Mouse (Mus musculus) intestine, postnatal 0 days (tissue): ENCODE measurements around the gene Ddx19a. TPM values are rescaled to one million over a fixed set of nuclear protein-coding genes. Genes with fewer than 3 reads are reported as not detected.
"Not testable (repeated sequence)": the region's sequence is repeated elsewhere in the genome, so short reads cannot be mapped to it uniquely, and the experiment has no call there.

Source experiments
- ATAC-seq: fragments of 200-750 bp; cut with Nextera tagmentation; 2 replicates; pipeline ENCODE4 v1.8.0; 2017; ENCODE audit warnings: mild to moderate bottlenecking, moderate TSS enrichment, moderate library complexity
- H3K27ac ChIP-seq: fragments of 300-500 bp; sonication (generic); 2 replicates; pipeline ENCODE4 v1.5.1; 2014; ENCODE audit warnings: mild to moderate bottlenecking, low read depth, low read length, moderate library complexity
- H3K27me3 ChIP-seq: fragments of 300-500 bp; sonication (generic); replicated peaks from 2 replicates; pipeline ENCODE4 v1.6.1; 2014; ENCODE audit warnings: low read length, mixed read lengths; ENCODE audit not compliant: control insufficient read depth, insufficient read depth
- H3K36me3 ChIP-seq: fragments of 300-500 bp; sonication (generic); 2 replicates; pipeline ENCODE4 v1.6.1; 2014; ENCODE audit warnings: mild to moderate bottlenecking, moderate library complexity; ENCODE audit not compliant: control insufficient read depth, insufficient read depth
- H3K4me1 ChIP-seq: fragments of 300-500 bp; sonication (generic); replicated peaks from 2 replicates; pipeline ENCODE4 v1.6.1; 2014; ENCODE audit warnings: antibody characterized with exemption, low read length, mixed read lengths; ENCODE audit not compliant: control insufficient read depth, insufficient read depth
- H3K4me2 ChIP-seq: fragments of 300-500 bp; sonication (generic); replicated peaks from 2 replicates; pipeline ENCODE4 v1.6.1; 2014; ENCODE audit warnings: low read depth, mild to moderate bottlenecking, moderate library complexity
- H3K4me3 ChIP-seq: fragments of 300-500 bp; sonication (generic); 2 replicates; pipeline ENCODE4 v1.5.1; 2014; ENCODE audit warnings: low read depth, low read length
- H3K9ac ChIP-seq: fragments of 300-500 bp; sonication (generic); 2 replicates; pipeline ENCODE4 v1.6.1; 2014; ENCODE audit warnings: mild to moderate bottlenecking, low read depth, low read length
- H3K9me3 ChIP-seq: fragments of 300-500 bp; sonication (generic); 2 replicates; pipeline ENCODE4 v1.6.1; 2016; ENCODE audit warnings: mixed run types; ENCODE audit not compliant: control insufficient read depth
- CTCF ChIP-seq: sonication (generic); IDR thresholded peaks from 2 replicates; pipeline ENCODE4 v1.5.1; 2016; ENCODE audit warnings: low read depth, mild to moderate bottlenecking, control low read depth, antibody characterized with exemption, moderate library complexity
- WGBS: fragments of 180-500 bp; shearing (Covaris S2); extraction: QIAGEN DNeasy Blood & Tissue Kit; methylation state at CpG from one replicate; pipeline ENCODE4 v1.1.7; 2014; 5-methylcytosine and 5-hydroxymethylcytosine counted together
- polyA plus RNA-seq: library from polyadenylated mRNA; unstranded; fragments of >200 nt; fragmentation: Nextera tagmentation; extraction: Ambion mirVana; gene quantifications from 2 replicates; pipeline ENCODE4 v1.2.1, GENCODE M21; 2015

Ddx19a gene
- polyA plus RNA-seq, 1 experiment from 2014 or later, result 8.9 TPM

DNA sequence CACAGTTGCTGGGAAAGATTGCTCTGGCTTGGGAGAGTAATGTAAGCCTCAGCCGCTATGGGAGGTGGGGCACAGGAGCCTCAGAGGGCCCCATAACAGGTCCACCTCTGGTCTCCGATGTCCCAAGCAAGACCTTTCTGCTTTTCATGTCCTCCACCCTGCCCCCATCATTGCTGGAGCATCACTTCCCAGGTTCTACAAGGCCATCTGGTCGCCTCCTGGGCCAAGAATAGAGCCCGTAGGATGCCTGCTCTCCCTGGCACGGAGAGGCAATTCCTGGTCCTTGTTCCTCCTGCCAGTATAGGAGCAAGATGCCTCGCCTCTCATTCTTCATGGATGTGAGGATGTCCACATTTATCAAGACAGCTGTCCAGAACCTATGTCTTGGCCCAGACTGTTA lies 37.7 kb downstream of the Ddx19a start:
- no peaks in the 10 kb centered on the region for H3K27me3 ChIP-seq
- WGBS, result 94% methylated on average over 6 of the region's 6 CpGs
- H3K27ac ChIP-seq, result no peak overlapping the region
- no peaks in the 10 kb centered on the region for H3K4me1 ChIP-seq
- H3K4me2 ChIP-seq, result no peak overlapping the region
- H3K36me3 ChIP-seq, result peaks cover 5% of the 10 kb centered on the region; the same call in 1 of the 2 replicates
- no peak overlapping the region for H3K4me3 ChIP-seq
- no peak for ATAC-seq
- no peak overlapping the region for H3K9ac ChIP-seq
- H3K9me3 ChIP-seq, result no peaks in the 10 kb centered on the region
- no peak for TF ChIP-seq CTCF

DNA sequence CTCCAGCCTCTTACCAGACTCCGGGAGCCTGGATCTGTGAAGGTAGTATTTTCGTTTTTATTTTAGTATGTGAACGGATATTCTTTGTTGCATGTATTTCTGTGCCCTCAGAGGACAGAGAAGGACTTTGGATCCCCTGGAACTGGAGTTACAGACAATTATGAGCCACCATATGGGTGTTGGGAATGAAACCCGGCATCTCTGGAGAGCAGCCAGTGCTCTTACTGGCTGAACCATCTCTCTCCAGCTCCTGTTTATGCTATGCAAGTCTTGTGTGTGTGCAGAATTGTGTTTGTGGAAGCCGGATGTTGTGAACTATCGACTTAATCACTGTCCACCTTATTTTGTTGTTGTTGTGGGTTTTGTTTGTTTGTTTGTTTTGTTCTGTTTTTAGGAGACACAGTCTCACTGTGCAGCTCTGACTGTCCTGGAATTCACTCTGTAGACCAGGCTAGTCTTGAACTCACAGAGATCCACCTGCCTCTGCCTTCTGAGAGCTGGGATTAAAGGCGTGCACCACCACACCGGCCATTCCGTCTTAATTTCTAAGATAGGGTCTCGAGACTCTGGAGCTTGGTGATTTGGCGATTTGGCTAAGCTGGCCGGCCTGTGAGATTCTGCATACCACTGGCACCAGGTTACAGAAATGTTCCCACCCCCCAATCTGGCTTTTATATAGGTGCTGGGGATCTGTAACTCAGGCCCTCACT lies 38.4 kb downstream of the Ddx19a start:
- Histone ChIP-seq H3K4me1 (no peaks in the 10 kb centered on the region), H3K4me3 (no peak overlapping the region), H3K27ac (no peak overlapping the region; the same call in 1 of the 2 replicates), H3K9me3 (no peaks in the 10 kb centered on the region), H3K36me3 (peaks cover 5% of the 10 kb centered on the region; the same call in 1 of the 2 replicates), H3K9ac (no peak overlapping the region), H3K4me2 (no peak overlapping the region), H3K27me3 (no peaks in the 10 kb centered on the region)
- TF ChIP-seq CTCF, result no peak
- no peak for ATAC-seq
- WGBS, result 93% methylated on average over 12 of the region's 12 CpGs

DNA sequence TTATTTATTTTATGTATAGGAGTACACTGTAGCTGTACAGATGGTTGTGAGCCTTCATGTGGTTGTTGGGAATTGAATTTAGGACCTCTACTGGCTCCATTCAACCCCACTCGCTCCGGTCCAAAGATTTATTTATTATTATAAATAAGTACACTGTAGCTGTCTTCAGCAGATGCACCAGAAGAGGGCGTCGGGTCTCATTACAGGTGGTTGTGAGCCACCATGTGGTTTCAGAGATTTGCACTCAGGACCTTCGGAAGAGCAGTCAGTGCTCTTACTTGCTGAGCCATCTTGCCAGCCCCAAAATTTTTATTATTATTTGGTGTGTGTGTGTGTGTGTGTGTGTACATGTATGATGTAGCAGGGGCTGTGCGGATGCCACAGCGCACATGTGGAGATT lies 39.0 kb downstream of the Ddx19a start:
- H3K36me3 ChIP-seq, H3K4me1 ChIP-seq, H3K4me3 ChIP-seq, H3K9me3 ChIP-seq, H3K9ac ChIP-seq, H3K27me3 ChIP-seq, ATAC-seq, H3K4me2 ChIP-seq, H3K27ac ChIP-seq: not testable (repeated sequence)
- WGBS, result 92% methylated on average over 7 of the region's 7 CpGs

DNA sequence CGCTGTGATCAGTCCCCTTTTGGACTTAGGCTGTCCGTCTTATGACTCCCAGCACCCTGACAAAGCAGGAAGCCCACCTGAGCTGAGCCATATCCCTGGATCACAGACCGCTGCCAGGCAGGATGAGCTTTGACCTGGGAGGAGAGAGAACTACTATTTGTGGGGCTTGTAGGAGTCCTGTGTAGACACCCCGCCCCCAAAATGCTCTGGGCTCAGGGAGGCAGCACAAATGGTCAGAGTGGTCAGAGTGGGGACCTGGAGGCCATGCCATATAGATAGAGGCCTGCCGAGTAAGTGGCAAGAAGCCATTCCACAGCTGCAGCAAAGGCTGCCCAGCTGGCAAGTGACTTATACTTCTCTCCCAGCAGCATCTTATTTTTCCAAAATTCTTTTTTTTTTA lies 39.5 kb downstream of the Ddx19a start:
- no peaks in the 10 kb centered on the region for H3K27me3 ChIP-seq
- H3K4me1 ChIP-seq, result no peaks in the 10 kb centered on the region
- ATAC-seq, result no peak

DNA sequence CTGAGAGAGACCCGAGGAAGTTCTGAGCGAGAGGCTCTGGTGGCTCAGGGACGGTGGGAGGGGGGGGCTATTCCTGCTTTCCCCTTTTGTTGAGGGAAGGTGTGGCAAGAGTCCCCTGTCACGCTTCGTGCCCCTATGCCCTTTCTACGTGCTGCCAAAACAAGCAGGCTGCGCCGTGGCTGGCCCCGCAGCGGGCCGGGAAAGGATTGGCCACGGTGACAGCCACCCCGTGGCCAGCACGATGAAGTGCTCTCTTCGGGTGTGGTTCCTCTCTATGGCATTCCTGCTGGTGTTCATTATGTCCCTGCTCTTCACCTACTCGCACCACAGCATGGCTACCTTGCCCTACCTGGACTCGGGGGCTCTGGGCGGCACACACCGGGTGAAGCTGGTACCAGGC lies 40.1 kb downstream of the Ddx19a start:
- 93% methylated on average over 19 of the region's 19 CpGs for WGBS
- no peak overlapping the region for H3K27ac ChIP-seq
- peaks cover 5% of the 10 kb centered on the region; the same call in 1 of the 2 replicates for H3K36me3 ChIP-seq
- no peak for ATAC-seq
- no peaks in the 10 kb centered on the region for H3K27me3 ChIP-seq
- no peak overlapping the region for H3K9ac ChIP-seq
- H3K4me1 ChIP-seq, result no peaks in the 10 kb centered on the region
- H3K4me3 ChIP-seq, result no peak overlapping the region
- no peaks in the 10 kb centered on the region for H3K9me3 ChIP-seq
- H3K4me2 ChIP-seq, result no peak overlapping the region
- TF ChIP-seq CTCF, result no peak

More for the DNA sequence above, 39.5 kb downstream of the Ddx19a start:
- 88% methylated on average over 5 of the region's 5 CpGs for WGBS
- Histone ChIP-seq H3K4me2 (no peak overlapping the region), H3K27ac (no peak overlapping the region), H3K9ac (no peak overlapping the region), H3K9me3 (no peaks in the 10 kb centered on the region), H3K36me3 (peaks cover 5% of the 10 kb centered on the region; the same call in 1 of the 2 replicates), H3K4me3 (no peak overlapping the region)
- no peak for TF ChIP-seq CTCF

DNA sequence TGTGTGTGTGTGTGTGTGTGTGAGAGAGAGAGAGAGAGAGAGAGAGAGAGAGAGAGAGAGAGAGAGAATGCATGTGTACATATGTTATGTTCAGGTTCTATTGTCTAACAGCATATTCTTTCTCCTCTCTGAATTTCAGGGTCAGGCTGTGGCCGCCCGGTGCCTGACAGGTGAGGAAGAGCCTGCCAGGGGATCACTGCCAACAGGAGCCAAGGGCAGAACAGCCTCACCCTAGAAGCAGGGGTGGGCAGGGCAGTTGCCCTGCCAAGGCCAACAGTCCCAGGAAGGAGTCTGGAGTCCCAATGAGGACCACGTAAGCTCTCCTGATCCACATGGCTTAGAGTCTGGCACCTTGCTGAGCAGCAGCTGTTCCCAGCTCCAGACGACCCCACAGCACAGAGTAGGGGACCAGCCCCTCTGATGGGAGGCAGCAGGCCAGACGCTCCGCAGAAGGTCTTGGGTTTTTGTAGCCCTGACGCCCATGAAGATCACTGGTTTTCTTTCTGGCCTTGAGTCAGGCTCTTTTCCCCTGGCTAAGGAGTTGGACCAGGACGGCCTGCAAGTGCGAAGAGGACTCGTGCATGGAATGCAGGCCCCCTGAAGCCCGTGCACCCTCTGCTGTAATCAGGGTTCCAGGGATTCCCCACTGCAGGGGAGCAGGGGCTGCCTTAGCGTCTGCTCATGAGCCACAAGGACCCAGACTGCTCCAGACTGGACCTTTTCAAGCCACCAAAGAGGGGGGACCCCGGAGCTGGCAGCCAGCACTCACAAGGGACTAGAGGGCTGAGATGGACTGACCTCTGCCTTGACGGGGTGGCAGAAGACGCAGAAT lies 40.8 kb downstream of the Ddx19a start:
- no peak overlapping the region for H3K9ac ChIP-seq
- no peak overlapping the region for H3K4me3 ChIP-seq
- H3K27me3 ChIP-seq, result no peaks in the 10 kb centered on the region
- no peak for ATAC-seq
- WGBS, result 89% methylated on average over 15 of the region's 15 CpGs
- no peaks in the 10 kb centered on the region for H3K4me1 ChIP-seq
- TF ChIP-seq CTCF, result no peak
- no peak overlapping the region for H3K4me2 ChIP-seq
- no peak overlapping the region for H3K27ac ChIP-seq
- H3K36me3 ChIP-seq, result peaks cover 5% of the 10 kb centered on the region; the same call in 1 of the 2 replicates
- no peaks in the 10 kb centered on the region for H3K9me3 ChIP-seq
